Mouse (Mus musculus) cerebellum, adult 11 months (tissue): ENCODE results near the gene Plekha6.

Experiments
- DNase-seq: peaks from one replicate; pipeline ENCODE4 v3.0.0; 2022

Plekha6 gene

DNA sequence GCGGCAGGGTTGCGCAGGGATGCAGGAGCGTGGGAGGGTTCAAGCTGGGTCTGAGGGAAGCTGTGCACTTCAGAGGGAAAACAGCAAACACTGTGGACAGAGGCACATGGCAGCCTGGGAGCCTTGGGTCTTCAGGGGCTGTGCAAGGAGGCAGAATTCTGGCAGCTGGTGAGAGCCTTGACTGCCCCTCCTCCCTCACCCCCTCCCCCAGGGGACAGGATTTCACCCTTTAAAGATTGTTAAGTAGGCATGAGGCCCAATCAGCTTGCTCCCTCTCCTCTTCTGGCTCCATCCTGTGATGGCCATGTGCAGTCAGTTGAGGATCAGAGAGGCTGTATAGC lies 51.3 kb downstream of the Plekha6 start:
- DNase-seq, result no peak

- DNase-seq, result no peak
These were observed 51.7 kb downstream of the Plekha6 start for GRCm38 (mm10) chr1:133215753-133216152.

GRCm38 (mm10) chr1:133217031-133217430 lies 53.0 kb downstream of the Plekha6 start:
- DNase-seq, result no peak

DNA sequence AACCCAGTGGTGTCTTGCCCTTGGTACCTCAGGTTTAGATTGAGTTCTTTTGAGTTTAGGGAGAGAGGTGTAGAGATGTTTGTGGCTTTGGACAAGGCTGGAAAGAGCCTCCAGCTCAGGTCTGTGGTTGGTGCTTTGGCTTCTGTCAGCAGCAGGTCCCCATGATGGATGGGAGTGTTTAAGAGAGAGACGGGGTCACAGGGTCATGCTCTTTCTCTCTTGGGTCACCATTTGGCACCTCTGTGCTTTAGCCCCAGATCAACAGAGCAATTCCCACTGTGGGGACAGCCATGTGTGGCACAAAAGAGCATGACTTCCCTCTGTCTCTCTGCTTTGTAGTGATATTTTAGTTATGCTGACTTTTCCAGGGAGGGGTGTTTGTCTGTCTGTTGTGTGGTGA lies 55.1 kb downstream of the Plekha6 start:
- DNase-seq, result no peak

- DNase-seq, result no peak
These were observed 57.4 kb downstream of the Plekha6 start for GRCm38 (mm10) chr1:133221459-133221858.

DNA sequence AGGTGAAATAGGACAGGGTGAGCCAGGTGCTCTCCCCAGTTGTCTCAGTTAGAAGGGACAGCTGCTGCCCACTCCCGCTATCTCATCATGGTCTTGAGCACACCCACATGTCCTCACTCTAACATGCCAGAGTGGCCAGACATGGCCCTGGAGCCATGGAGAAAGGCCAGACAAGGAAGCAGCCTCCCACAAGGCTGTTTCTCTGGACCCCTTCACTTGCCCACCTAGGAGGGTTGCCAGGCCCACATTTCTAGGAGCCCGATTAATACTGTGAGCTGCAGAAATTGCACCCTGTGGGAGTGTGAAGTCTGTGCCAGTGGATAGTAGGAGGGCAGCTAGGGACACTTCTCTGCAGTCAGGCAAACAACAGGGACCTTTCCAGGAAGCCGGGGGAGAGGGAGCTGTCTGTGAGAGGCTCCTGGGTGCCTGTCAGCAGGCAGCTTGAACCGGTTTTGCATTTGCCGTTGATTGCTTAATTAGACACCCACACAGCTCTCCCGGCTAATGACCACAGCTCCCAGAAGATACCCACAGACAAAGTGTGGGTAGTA lies 58.5 kb downstream of the Plekha6 start:
- DNase-seq, result no peak

GRCm38 (mm10) chr1:133224674-133225073 lies 60.7 kb downstream of the Plekha6 start:
- no peak for DNase-seq

GRCm38 (mm10) chr1:133225137-133225536 lies 61.1 kb downstream of the Plekha6 start:
- DNase-seq, result no peak

DNA sequence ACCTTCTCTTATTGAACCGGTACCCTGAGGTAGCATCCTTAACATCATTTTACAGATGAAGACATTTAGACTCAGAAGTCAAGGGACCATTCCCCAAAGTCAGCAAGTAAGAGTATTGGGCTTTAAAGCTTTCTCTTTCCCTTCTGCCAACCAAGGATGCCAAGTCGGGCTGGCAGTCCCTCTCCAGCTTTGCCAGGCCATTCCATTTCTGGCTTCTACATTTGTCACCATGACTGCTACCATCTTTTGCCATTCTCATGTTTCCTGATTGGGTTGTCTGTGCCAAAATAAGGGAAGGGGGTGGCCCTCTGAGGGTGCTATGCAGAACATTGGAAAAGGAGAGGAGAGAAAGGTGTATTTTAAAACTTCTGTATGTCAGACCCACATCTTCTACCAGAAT lies 61.6 kb downstream of the Plekha6 start:
- no peak for DNase-seq

- DNase-seq, result no peak
These were observed 62.1 kb downstream of the Plekha6 start for GRCm38 (mm10) chr1:133225963-133226660.

DNA sequence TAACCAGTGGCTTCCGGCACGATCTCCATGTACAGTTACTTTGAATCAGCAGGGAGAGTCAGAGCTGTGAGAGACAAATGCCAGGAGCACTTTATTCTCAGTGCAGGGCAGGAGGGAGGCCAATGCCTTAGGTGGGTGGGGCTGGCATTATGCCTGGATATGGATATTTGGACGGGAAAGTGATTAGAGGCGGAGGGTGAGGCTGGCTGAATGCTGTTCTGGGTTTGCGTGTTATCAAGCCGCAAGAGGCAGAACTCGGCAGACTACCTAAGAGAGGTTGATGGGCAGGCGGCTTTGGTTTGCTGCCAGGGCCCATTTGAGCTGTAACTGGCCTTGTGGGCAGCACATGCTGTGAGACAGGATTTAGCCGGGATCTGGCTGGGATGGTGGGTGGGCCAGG lies 62.9 kb downstream of the Plekha6 start:
- peak; percentile 34 for DNase-seq

GRCm38 (mm10) chr1:133227378-133227777 lies 63.4 kb downstream of the Plekha6 start:
- DNase-seq, result no peak

DNA sequence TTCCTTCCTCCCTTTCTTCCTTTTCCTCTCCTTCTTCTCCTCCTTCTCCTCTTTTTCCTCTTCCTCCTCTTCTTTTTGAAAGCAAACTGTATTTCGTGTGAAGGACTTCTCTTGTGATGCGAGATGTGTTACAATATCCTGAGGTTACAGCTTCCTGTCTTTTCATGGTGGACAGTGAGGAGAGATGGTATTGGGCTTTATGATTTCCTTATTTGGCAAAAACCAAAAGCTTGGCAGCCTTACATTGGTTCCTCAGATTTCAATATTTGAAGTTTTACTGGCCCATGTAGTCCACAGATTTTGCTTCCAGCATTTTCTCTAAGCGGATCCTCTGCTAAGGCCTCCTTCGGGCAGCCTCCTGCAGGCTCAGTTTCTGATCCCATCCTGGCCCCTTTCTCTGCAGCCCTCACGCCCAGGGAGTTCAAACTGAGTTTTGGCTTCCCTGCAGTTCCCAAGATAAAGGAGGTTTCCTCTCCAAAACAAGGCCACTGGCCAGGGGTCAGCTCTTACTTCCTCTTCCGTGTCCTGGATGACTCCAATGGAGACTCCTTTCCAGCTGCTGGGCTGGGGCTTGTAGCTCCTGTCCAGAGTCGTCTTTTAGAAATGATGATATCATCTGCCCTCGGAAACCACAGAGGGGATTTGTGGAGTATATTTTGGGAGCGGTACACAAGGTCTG lies 64.9 kb downstream of the Plekha6 start:
- DNase-seq, result no peak

- no peak for DNase-seq
These were observed 67.6 kb downstream of the Plekha6 start for GRCm38 (mm10) chr1:133231523-133232193.

DNA sequence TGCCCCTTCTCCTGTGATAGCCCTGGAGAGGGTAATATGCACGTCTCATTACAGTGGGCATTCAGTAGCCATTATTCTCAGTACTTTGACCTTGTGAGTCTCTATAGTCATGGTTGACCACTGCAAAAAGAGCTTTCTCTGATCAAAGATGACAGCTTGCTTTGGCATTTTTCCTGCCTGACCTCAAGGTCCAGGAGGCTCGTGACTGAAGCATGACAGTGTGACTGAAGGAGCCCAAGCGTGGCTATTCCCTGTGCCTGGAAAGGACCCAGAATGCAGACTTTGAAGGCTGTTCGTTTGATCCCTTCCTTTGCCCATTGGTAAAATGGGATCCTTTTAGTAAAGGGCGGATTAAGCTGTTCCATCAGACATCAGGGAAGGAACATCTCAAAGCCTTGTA lies 71.9 kb downstream of the Plekha6 start:
- DNase-seq, result no peak

GRCm38 (mm10) chr1:133236693-133237440 lies 72.9 kb downstream of the Plekha6 start:
- DNase-seq, result no peak

GRCm38 (mm10) chr1:133237670-133238069 lies 73.7 kb downstream of the Plekha6 start:
- DNase-seq, result no peak

GRCm38 (mm10) chr1:133239121-133239812 lies 75.3 kb downstream of the Plekha6 start:
- DNase-seq, result no peak

DNA sequence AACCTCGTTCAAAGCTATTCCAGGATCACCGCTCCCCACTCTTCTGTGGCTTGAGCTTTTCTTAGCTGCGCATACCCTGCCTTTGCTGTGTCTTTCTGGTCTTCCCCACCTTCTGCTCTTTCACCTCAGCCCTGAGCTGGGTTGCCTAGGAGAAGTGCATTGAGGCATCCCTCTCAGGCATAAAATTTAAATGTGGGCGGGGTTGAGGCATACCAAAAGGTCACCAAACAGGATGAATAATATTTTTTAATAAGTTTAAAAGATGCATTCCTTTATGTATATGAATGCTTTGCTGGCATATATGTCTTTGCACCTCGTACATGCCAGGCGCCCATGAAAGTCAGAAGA lies 75.8 kb downstream of the Plekha6 start:
- DNase-seq, result no peak

GRCm38 (mm10) chr1:133240881-133241280 lies 76.9 kb downstream of the Plekha6 start:
- DNase-seq, result no peak

GRCm38 (mm10) chr1:133244668-133245067 lies 80.7 kb downstream of the Plekha6 start:
- no peak for DNase-seq
